Mouse (Mus musculus) embryo, embryonic 10.5 days (tissue): ENCODE measurements around the gene Sh2d3c.

Experiments used
- DNase-seq: peaks from one replicate; pipeline ENCODE4 v3.0.0-alpha.2; 2015; ENCODE audit warnings: low spot score

Gene Sh2d3c

DNA sequence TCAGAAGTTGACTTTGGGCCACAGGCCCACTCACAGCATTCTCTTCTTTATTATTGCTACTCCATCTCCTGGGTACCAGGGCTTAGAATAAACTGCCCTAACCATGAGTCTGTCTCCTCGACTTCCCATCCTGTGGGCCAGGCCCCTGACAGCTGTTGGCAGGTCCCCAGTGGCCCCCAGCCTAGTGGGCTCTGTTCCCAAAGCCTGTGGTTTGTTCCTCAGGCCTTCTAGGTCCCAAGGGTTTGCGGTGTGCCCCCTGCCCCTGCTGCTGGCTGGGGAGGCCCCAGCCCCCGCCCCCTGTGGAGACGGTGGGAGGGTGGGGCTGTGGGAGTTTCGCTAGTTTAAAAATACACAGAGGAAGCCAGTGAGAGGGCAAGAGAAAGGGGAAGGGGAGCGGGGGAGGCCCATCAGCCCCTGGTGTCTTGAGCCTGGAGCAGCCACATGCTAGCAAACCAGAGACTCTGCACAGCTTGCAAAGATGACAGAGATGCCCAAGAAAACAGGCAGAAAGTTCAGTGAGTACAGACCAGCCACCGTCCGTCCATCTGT, at the start of gene Sh2d3c:
TSS of gene Sh2d3c (plus strand) at position 375 of the 549 bp plus-strand sequence.
- no peak for DNase-seq

DNA sequence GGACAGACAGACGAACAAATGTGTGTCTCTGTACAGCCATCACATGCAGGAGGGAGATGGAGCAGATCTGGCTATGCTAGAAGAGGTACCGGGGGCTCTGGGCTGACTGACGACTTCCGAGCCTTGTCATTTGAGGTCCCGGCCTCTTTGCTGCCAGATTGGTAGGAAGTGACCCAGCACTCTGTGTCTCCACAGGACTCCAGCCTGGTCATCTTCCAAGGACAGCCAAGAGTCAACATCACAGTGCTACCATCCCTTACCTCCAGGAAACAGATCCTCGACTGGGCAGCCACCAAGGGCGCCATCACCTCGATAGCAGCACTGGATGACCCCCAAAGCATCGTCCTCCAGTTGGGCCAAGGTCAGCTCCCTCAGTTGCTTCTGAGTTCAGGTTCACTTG, 49.7 kb upstream of the Sh2d3c start:
- DNase-seq = no peak

DNA sequence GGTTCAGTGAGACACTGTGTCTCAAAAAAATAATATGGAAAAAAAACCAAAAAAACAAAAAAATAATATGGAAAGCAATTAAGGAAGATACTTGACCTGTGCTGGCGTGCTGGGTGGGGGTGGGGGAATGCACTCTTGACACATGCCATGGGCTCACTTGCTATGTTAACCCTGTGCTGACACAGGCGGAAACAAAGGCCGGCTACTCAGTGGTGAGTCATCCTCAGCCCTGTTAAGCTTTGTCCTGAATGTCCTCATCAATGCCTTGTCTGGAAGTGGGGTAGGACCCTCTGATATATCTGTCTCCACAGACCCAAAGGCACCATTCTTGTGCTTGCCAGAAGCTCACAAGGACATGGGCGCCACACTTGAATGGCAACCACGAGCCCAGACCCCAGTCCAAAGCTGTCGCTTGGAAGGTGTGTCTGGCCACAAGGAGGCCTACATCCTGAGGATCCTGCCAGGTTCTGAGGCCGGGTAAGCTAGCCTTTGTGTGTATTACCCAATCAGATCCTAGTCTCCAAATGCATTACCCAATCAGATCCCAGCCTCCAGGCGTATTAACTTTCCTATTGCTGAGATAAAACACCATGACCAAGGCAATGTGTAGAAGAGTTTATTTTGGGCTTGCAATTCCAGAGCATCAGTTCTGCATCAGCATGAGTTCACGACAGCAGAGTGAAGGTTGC, 48.8 kb upstream of the Sh2d3c start:
- DNase-seq = no peak

DNA sequence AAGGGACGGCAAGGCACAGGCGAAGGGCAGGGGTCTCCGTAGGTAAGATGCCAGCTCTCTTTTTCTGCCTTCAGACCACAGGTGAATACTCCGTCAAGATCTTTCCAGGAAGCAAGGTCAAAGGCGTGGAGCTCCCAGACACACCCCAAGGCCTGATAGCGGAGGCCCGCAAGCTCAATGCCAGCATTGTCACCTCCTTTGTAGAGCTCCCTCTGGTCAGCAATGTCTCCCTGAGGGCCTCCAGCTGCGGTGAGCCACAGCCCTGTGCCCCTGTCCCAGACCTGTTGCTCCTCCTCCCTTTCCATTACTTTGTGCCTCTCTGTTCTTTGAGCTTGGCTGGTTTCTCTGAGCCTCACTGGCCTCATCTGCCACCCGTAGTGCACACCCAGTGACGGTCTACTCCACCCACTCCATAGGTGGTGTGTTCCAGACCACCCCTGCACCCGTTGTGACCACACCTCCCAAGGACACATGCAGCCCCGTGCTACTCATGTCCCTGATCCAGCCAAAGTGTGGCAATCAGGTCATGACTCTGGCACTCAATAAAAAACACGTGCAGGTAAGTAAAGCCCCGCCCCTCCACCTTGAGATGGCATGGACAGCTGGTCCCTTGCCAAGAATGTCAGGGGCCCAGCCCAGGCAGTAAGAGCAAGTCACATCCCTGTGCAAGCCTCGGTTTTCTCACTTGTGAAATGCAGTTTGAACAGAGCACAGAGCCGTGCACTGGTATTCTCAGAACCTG, 47.5 kb upstream of the Sh2d3c start:
- DNase-seq = no peak

DNA sequence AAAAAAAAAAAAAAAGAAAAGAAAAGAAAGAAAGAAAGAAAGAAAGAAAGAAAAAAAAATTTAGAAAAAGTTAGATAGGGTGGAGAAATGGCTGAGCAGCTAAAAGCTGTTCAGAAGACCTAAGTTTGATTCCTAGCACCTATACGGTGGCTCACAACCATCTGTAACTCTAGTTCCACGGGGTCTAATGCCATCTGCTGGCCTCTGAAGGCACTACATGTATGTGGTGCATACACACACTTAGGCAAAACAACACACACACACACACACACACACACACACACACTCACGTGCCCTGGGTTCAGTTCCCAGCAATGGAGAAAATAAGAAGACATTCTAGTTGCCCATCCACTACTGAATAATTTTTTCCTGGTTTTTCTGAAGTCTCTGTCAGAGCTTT, 44.0 kb upstream of the Sh2d3c start:
- DNase-seq = no peak

DNA sequence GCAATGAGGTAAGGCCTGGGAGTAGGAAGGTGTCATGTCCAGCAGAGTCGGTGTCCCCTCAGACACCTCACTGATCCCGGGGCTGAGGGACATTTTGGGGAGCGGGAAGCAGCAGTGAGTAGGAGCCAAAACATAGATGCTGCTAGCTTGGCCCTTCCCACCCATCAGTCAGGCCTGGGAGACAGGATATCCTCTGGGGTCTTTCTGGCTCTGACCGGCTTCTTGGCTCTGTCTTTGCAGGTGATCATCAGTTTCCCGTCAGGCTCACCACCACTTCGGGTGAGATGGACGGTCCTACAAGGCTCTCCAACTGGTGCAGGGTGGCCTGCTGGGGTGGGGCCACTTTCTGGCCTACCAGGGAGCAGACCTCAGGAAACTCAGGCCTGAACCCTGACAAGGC, 43.2 kb upstream of the Sh2d3c start:
- DNase-seq = no peak

DNA sequence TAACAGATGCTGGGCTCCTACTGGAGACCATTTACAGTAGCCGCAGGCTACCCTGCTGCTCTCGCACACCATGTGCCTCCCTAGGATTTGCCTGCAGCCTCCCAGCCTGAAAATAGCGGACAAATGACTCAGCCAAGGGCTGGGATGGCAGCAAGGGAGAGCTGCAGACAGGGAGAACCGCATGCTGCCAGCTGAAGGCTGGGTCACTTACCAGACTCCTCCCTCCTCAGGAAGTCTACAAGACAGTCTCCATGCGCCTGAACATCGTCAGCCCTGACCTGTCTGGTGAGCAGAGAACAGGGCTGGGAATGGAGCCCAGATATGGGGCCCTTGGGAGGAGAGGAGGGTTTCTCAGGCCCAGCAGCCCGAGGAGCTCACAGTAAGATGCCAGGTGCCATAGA, 40.8 kb upstream of the Sh2d3c start:
- no peak for DNase-seq

DNA sequence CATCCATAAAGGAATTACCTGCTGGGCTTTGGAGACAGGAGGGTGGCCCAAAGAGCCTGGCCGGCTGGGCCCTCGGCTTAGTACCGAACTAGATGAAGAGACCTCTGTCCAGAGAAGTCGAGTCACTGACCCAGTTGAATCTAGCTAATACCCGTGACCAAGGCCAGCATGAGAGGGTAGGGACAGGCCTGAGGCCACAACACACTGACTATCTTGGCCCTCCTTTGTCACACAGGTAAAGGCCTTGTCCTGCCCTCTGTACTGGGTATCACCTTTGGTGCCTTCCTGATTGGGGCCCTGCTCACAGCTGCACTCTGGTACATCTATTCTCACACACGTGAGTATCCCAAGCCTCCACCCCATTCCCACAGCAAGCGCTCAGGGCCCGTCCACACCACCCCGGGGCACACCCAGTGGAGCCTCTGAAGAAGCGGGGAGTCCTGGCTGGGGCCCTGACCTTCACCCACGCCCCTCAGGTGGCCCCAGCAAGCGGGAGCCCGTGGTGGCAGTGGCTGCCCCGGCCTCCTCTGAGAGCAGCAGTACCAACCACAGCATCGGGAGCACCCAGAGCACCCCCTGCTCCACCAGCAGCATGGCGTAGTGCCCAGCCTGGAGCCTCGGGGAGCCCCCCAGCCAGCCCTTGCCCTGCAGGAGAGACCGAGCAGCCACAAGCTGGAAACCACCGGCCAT, 39.7 kb upstream of the Sh2d3c start:
- DNase-seq = no peak

DNA sequence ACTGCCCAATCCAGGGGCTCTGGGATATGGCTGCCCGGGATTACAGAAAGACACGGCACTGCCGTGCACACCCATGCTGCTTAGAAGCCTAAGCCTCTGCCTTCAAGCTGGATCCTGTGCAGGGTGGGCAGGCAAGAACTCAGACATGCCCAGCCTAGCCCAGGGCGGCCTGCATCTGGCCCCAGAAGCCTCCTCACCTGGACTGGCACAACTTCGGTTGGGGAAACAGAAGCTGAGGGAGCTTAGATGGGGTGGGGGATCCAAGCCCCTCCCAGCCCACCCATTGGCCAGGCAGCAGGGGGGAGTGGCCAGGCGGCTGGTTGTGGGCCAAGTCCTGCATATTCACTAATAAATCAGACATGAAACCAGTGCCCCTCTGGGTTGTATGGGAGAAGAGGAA, 39.1 kb upstream of the Sh2d3c start:
- no peak for DNase-seq

DNA sequence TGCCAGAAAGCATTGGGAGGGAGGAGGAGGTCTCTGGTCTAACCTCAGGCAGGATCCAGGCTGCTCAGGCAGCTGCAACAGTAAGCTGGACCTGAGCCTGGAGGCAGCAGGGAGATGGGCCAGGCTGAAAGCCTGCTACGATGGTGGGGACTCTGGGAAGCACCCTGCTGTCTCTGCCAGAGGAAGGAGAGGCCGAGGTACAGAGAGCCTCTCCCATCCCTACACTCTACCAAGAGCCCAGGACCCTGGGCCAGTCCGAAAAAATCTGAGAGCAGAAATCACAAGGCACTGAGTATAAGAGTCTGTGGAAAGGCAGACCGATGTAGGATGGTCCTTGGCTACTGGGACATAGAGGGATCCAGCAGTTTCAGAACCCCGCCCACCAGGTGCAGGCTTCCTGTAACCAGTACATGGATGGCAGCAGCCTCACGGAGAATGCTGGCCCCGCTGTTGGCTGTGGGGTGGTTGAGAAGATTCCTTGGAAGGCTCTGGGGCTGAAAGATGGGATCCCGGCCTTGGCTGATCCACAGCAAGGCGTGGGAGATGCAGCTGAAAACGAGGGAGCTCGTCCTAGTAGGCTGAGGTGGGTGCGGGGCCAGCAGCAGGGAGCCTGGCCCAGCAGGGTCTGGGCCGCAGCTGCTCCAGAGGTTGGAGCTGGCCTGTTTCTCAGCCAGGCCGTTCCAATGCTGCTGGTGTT, 38.0 kb upstream of the Sh2d3c start:
- no peak for DNase-seq

DNA sequence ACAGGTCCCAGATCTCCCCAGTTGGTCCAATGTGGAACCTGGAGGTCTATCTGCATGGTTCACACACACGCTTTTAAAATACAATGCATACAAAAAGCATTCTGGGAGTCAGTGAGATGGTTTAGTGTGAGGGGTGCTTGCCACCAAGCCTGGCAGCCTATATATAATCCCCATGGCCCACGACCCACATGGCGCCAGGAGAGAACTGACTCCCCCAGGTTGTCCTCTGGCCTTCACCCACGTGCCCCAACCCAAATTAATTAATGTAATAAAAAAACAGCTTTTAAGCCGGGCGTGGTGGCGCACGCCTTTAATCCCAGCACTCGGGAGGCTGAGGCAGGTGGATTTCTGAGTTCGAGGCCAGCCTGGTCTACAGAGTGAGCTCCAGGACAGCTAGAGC, 37.2 kb upstream of the Sh2d3c start:
- DNase-seq = no peak

DNA sequence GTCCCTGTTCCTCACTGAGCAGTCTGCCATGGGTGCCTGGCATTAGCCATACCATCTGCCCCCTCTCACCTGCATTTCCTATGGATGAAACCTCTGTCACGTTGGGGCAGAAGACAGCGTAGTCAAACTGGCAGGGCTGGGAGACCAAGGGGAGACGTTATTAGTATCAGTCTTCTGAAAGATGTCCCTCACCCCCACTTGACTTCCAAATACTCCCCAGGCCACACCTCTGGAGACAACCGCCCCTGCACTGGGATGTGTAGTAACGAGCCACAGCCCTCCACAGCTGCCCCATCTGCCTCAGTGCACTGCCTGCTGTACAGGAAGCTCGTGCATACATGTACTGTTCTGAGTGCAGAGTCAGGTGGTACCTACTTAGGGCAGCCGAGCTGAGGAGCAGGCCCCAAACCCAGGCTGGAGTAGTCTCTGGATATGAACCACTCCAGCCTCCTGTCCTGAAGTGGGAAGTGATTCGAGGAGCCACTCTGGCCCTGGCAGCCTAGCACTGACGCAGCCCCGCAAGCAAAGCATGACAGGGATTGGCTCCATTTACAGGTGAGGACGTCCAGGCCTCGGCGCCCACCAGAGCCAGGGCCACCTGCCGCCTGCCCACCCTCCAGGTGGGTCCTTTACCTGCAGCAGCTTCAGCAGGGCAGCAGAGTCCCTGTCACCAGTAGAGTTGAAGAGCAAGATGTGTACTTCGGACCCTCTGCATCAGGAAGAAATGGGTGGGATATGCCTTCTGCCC, 36.0 kb upstream of the Sh2d3c start:
- DNase-seq = no peak

DNA sequence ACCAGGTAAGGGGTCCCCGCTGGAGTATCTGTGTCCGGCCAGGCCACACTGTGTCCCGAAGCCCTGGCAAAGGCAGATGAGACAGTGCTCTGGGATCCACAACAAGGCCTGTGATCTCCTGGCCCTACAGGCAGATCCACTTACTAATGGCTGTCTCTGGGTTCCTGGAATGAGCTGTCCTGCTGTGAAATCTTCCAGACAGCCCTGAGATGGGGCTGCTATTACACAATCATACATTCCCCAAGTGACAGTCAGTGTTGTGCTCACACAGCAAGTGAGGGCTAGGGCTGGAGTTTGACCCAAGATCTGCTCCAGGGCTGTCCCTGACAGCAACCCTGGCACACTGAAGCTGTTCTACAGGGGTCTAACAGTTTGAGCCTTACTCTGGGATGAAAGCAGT, 35.0 kb upstream of the Sh2d3c start:
- no peak for DNase-seq

DNA sequence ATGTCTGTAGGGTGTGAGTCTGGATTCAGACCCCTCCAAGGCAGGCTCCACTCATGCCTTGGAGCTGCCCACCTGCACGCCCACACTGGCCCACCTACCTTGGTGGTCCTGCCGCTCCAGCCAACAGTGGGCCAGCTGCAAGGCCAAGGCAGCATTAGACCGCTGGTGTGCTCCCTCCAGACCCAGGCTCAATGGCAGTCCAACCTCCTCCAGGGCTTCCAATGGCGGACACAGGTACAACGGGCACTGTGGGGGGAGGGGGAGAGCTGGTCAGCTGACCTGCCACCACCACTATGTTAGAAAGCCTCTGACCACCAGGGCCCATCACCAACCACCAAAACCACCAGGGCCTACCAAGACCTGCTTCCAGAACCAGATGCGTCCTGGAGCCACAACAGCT, 34.2 kb upstream of the Sh2d3c start:
- DNase-seq = no peak

DNA sequence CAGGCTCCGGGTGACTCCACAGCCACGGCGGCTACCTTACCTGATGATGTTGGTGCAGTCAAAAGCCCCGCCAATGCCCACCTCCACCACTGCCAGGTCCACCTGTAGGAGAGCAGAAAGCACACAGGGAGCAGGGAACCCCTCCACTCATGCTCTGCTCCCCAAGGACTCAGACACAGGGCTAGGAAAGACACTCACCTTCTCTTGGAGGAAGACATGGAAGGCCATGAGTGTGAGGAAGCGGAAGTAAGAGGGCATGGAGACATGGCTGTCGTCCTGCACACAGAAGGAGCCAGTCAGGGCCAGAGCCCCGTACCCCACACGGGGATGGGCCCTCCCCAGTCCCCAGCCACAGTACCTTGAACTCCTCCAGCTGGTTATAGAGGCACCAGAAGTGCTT, 33.3 kb upstream of the Sh2d3c start:
- DNase-seq = no peak

DNA sequence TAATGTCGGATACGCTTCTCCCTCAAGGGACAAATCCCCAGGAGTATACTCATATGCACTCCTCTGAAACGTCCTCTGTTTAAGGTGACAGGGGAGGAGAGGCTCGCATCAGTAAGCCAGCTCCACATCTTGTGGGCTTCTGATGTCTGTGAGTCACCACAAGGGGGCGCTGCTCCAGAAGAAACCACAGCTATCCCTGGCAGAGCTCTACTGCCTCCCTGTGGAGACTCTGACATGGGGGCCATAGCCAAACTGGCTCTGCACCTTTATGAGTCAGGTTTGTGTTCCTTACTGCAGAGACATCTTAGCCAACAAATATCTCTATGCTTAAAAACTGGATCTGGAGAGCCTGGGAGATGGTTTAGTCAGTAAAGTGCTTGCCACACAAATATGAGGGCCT, 31.4 kb upstream of the Sh2d3c start:
- peak; percentile 92 for DNase-seq

DNA sequence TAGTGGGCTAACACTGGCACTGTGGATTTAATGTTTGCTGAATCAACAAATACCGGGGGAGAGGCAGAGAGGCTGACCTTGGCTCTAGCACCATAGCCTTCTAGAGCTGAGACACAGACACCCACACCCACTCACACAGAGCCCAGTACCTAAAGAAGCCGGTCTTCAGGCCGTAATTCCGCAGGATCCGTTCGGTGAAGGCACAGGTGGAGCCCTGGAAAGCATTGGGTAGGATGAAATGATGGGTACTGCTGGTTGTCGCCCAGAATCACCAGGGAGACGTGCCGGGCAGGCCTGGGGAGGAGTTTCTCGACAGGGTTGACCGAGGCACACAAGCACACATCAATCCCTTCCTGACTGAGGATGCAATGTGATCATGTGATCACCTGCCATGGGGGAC, 29.8 kb upstream of the Sh2d3c start:
- DNase-seq = no peak

DNA sequence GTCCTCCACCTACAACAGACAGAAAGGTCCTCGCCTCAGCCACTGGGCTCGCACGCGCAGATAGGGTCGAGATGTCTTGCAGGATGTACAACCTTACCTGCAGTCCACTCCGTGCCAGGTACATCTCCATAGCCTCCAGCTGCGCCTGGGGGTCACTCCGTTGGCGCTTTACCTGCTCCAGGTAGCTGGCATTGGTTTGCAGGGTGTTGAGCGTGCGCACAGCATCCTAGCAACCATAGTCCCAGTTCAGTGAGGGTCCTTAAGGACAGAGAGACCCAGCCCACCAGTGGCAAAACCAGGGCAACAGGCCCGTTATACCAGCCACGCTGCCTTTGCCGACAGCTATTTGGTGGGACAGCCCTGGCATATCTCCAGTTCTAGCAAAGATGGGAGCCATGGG, 28.4 kb upstream of the Sh2d3c start:
- DNase-seq = no peak

DNA sequence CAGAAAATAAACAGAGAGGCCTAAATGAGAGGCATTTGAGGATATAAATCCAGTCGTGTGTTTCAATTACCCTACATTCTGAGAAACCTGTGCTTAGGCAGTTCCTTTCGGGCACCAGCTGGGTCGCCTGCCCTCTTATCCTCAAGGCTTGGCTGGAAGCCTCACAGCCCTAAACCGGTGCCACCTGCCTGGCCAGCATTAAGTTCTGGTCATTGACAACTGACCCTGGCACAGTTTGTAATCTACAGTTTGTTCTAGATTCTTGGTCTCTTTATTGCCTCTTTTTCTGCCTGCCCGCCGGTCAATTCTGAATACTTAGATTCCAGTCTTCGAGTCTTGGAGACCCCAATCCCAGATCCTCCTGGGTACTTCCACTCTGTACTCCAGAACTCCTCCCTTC, 27.6 kb upstream of the Sh2d3c start:
- DNase-seq = peak; percentile 9

DNA sequence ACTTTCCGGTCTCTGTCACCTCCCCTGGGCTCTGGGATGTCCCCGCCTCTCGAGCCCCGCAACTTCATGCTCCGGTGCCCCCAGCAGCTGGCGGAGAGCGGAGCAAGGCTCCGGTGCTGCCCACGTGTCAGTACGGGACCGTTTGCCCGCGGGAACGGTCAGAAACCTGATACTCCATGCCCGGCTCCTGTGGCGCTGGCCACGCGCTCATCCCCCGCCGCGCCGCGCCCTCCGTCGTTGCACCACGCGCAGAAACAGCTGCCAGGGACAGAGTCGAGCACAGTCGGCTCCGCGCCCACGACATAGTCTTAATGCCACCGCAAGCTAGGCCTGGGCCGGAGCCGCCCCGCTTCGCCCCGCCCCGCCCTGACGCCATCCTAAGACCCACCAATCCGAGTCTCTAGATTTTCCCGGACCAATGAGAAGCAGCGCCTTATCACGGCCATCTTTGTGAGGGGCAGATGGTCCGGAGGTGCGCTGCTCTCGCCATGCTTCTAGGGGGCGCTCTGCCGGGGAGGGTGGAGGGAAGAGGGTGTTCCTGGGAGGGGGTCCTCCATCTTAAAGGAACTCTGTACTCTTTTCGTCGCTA, 26.9 kb upstream of the Sh2d3c start:
- peak; percentile 99 for DNase-seq

DNA sequence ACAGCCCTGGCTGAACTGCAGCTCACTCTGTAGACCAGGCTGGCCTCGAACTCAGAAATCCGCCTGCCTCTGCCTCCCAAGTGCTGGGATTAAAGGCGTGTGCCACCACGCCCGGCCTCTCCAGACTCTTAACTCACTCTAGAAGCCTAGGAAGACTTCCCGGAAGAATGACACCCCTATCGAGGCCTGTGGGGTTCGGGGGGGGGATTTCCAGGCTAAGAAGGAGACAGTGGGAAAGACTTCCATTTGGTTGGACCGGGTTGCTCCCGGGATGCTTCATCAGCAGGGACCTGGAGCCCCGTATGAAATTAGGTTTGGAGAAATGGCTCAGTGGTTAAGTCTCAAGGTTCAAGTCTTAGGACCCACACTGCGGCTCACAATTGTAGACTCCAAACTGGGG, 26.2 kb upstream of the Sh2d3c start:
- DNase-seq = no peak
